Mouse (Mus musculus) myocyte (in vitro differentiated cells): ENCODE results near the gene Ghrhr. TPM values are rescaled to one million over a fixed set of nuclear protein-coding genes. Genes with fewer than 3 reads are reported as not detected.

ENCODE experiments used
- H3K27me3 ChIP-seq: one replicate; pipeline ENCODE4 v1.6.1; 2011; ENCODE audit not compliant: control insufficient read depth, insufficient read depth, insufficient read length
- H3K36me3 ChIP-seq: one replicate; pipeline ENCODE4 v1.6.1; 2011; ENCODE audit not compliant: control insufficient read depth, insufficient read depth
- H3K4me2 ChIP-seq: one replicate; pipeline ENCODE4 v1.6.1; 2011; ENCODE audit warnings: low read depth, control low read depth
- H3K4me3 ChIP-seq: one replicate; pipeline ENCODE4 v1.5.1; 2011; ENCODE audit warnings: mild to moderate bottlenecking, control low read depth, moderate library complexity
- H3K79me2 ChIP-seq: one replicate; pipeline ENCODE4 v1.6.1; 2011; ENCODE audit not compliant: control insufficient read depth, insufficient read depth
- H3ac ChIP-seq: one replicate; pipeline ENCODE4 v1.6.1; 2011; ENCODE audit not compliant: control insufficient read depth, insufficient read length
- CEBPB ChIP-seq: IDR thresholded peaks from 2 replicates; pipeline ENCODE4 v1.6.1; 2011; ENCODE audit warnings: mild to moderate bottlenecking, moderate library complexity; ENCODE audit not compliant: poor library complexity, insufficient read depth, severe bottlenecking
- E2F4 ChIP-seq: IDR thresholded peaks from one replicate; pipeline ENCODE4 v1.6.1; 2011; ENCODE audit warnings: mild to moderate bottlenecking, control low read depth, moderate library complexity; ENCODE audit not compliant: insufficient read depth
- MAX ChIP-seq: IDR thresholded peaks from one replicate; pipeline ENCODE4 v1.6.1; 2011; ENCODE audit warnings: low read depth, mild to moderate bottlenecking, control low read depth
- MYOD1 ChIP-seq, 3 experiments: IDR thresholded peaks; one replicate each; pipeline ENCODE4 v1.6.1; 2011; ENCODE audit warnings: control low read depth in 2 of 3, low read depth in 2 of 3, mild to moderate bottlenecking in 2 of 3, moderate library complexity in 1 of 3; ENCODE audit not compliant: insufficient read length in 2 of 3, control insufficient read depth in 1 of 3
- MYOG ChIP-seq, 3 experiments: IDR thresholded peaks; one replicate each; pipeline ENCODE4 v1.6.1; 2011; ENCODE audit warnings: control low read depth in 2 of 3, low read depth in 2 of 3, mild to moderate bottlenecking in 2 of 3; ENCODE audit not compliant: insufficient read length in 2 of 3, control insufficient read depth in 1 of 3, insufficient read depth in 1 of 3
- POLR2A ChIP-seq: IDR thresholded peaks from one replicate; pipeline ENCODE4 v1.6.1; 2011; ENCODE audit warnings: low read depth, mild to moderate bottlenecking, control low read depth, moderate library complexity; ENCODE audit not compliant: insufficient read length
- POLR2AphosphoS2 ChIP-seq: IDR thresholded peaks from one replicate; pipeline ENCODE4 v1.6.1; 2011; ENCODE audit warnings: low read depth, control low read depth; ENCODE audit not compliant: insufficient read length
- REST ChIP-seq: IDR thresholded peaks from one replicate; pipeline ENCODE4 v1.6.1; 2011; ENCODE audit warnings: mild to moderate bottlenecking, control low read depth, moderate library complexity; ENCODE audit not compliant: insufficient read depth, insufficient read length
- SRF ChIP-seq: IDR thresholded peaks from one replicate; pipeline ENCODE4 v1.6.1; 2011; ENCODE audit warnings: low read depth; ENCODE audit not compliant: control insufficient read depth, insufficient read length
- TCF12 ChIP-seq: IDR thresholded peaks from one replicate; pipeline ENCODE4 v1.6.1; 2011; ENCODE audit warnings: mild to moderate bottlenecking, control low read depth; ENCODE audit not compliant: poor library complexity, insufficient read depth, severe bottlenecking
- TCF3 ChIP-seq: IDR thresholded peaks from one replicate; pipeline ENCODE4 v1.6.1; 2011; ENCODE audit warnings: low read depth, control low read depth; ENCODE audit not compliant: insufficient read length
- USF1 ChIP-seq: IDR thresholded peaks from one replicate; pipeline ENCODE4 v1.6.1; 2011; ENCODE audit warnings: low read depth, mild to moderate bottlenecking, control low read depth, moderate library complexity
- polyA plus RNA-seq: library from polyadenylated mRNA; unstranded; fragments of >200 nt; fragmentation: generic; extraction: Trizol; gene quantifications from one replicate; pipeline ENCODE4 v1.2.1, GENCODE M21; 2012; ENCODE audit warnings: missing spikeins

Ghrhr gene
- polyA plus RNA-seq, 1 experiment = not detected

- Histone ChIP-seq H3ac (no peak overlapping the region), H3K27me3 (no peaks in the 10 kb centered on the region), H3K79me2 (no peaks in the 10 kb centered on the region), H3K4me3 (peak overlapping the region; percentile 15), H3K4me2 (peak overlapping the region; percentile 74), H3K36me3 (no peaks in the 10 kb centered on the region)
- TF ChIP-seq MYOD1 (IDR thresholded peaks at IDR 0.05; ENCODE audit: control insufficient read depth in 1 of 3, insufficient read length in 2 of 3, low read depth in 2 of 3) (peak in 2 of 3 experiments; percentile 21 to 47), MYOG (IDR thresholded peaks at IDR 0.05; ENCODE audit: control insufficient read depth in 1 of 3, insufficient read depth in 1 of 3, insufficient read length in 2 of 3, low read depth in 2 of 3) (no peak)
These were observed 36.9 kb upstream of the Ghrhr start for GRCm38 (mm10) chr6:55338934-55339825.

GRCm38 (mm10) chr6:55341688-55342087, 34.4 kb upstream of the Ghrhr start:
- no peaks in the 10 kb centered on the region for H3K36me3 ChIP-seq
- H3K27me3 ChIP-seq = no peaks in the 10 kb centered on the region
- no peak for TF ChIP-seq TCF3
- no peak for TF ChIP-seq POLR2AphosphoS2
- no peak for TF ChIP-seq E2F4
- TF ChIP-seq MYOD1 (IDR thresholded peaks at IDR 0.05; ENCODE audit: control insufficient read depth in 1 of 3, insufficient read length in 2 of 3, low read depth in 2 of 3) = no peak
- TF ChIP-seq CEBPB = no peak
- H3ac ChIP-seq = no peak overlapping the region
- no peaks in the 10 kb centered on the region for H3K79me2 ChIP-seq
- H3K4me2 ChIP-seq = no peak overlapping the region
- H3K4me3 ChIP-seq = no peak overlapping the region

- Histone ChIP-seq H3K36me3 (no peaks in the 10 kb centered on the region), H3K4me3 (no peak overlapping the region), H3ac (no peak overlapping the region), H3K27me3 (no peaks in the 10 kb centered on the region), H3K79me2 (no peaks in the 10 kb centered on the region), H3K4me2 (no peak overlapping the region)
- TF ChIP-seq E2F4 = no peak
- TF ChIP-seq TCF3 = no peak
- TF ChIP-seq MYOG (IDR thresholded peaks at IDR 0.05; ENCODE audit: control insufficient read depth in 1 of 3, insufficient read depth in 1 of 3, insufficient read length in 2 of 3, low read depth in 2 of 3) = no peak
- TF ChIP-seq USF1 = no peak
- no peak for TF ChIP-seq MAX
- TF ChIP-seq CEBPB = no peak
- no peak for TF ChIP-seq MYOD1 (IDR thresholded peaks at IDR 0.05; ENCODE audit: control insufficient read depth in 1 of 3, insufficient read length in 2 of 3, low read depth in 2 of 3)
- no peak for TF ChIP-seq REST
- no peak for TF ChIP-seq TCF12
- TF ChIP-seq POLR2A = no peak
- TF ChIP-seq POLR2AphosphoS2 = no peak
- no peak for TF ChIP-seq SRF
These were observed 33.8 kb upstream of the Ghrhr start for GRCm38 (mm10) chr6:55342328-55342727.

GRCm38 (mm10) chr6:55343446-55343845, 32.6 kb upstream of the Ghrhr start:
- H3K36me3 ChIP-seq = no peaks in the 10 kb centered on the region
- H3ac ChIP-seq = no peak overlapping the region
- no peaks in the 10 kb centered on the region for H3K27me3 ChIP-seq
- TF ChIP-seq CEBPB = no peak
- TF ChIP-seq MAX = no peak
- no peak for TF ChIP-seq POLR2AphosphoS2
- TF ChIP-seq USF1 = no peak
- TF ChIP-seq SRF = no peak
- TF ChIP-seq MYOG (IDR thresholded peaks at IDR 0.05; ENCODE audit: control insufficient read depth in 1 of 3, insufficient read depth in 1 of 3, insufficient read length in 2 of 3, low read depth in 2 of 3) = no peak
- TF ChIP-seq TCF3 = no peak
- H3K4me3 ChIP-seq = no peak overlapping the region
- no peaks in the 10 kb centered on the region for H3K79me2 ChIP-seq
- no peak overlapping the region for H3K4me2 ChIP-seq

GRCm38 (mm10) chr6:55344291-55345016, 31.6 kb upstream of the Ghrhr start:
- no peaks in the 10 kb centered on the region for H3K79me2 ChIP-seq
- no peak overlapping the region for H3K4me3 ChIP-seq
- no peak overlapping the region for H3ac ChIP-seq
- no peaks in the 10 kb centered on the region for H3K27me3 ChIP-seq
- no peaks in the 10 kb centered on the region for H3K36me3 ChIP-seq
- H3K4me2 ChIP-seq = peak overlapping the region; percentile 1
- peak; percentile 22 for TF ChIP-seq TCF12
- TF ChIP-seq MAX = no peak
- peak in 2 of 3 experiments; percentile 47 to 62 for TF ChIP-seq MYOD1 (IDR thresholded peaks at IDR 0.05; ENCODE audit: control insufficient read depth in 1 of 3, insufficient read length in 2 of 3, low read depth in 2 of 3)
- peak in 2 of 3 experiments; percentile 38 to 61 for TF ChIP-seq MYOG (IDR thresholded peaks at IDR 0.05; ENCODE audit: control insufficient read depth in 1 of 3, insufficient read depth in 1 of 3, insufficient read length in 2 of 3, low read depth in 2 of 3)
